Mouse (Mus musculus) ES-CJ7 (cell line): ENCODE measurements at regions not wholly inside any gene's neighbourhood (a gene's known extent, or its start where the extent isn't known, plus 50 kb on each side); places are given as distances from the start of the nearest gene placed in this dataset.
"Not testable (repeated sequence)": the region's sequence is repeated elsewhere in the genome, so short reads cannot be mapped to it uniquely, and the experiment has no call there.

Experiments
- DNase-seq: peaks from one replicate; pipeline ENCODE4 v3.0.0; 2011; ENCODE audit warnings: low read depth, low spot score

GRCm38 (mm10) chr6:68977959-68978358 lies 1442.4 kb upstream of the Tacstd2 start:
- DNase-seq, result no peak

DNA sequence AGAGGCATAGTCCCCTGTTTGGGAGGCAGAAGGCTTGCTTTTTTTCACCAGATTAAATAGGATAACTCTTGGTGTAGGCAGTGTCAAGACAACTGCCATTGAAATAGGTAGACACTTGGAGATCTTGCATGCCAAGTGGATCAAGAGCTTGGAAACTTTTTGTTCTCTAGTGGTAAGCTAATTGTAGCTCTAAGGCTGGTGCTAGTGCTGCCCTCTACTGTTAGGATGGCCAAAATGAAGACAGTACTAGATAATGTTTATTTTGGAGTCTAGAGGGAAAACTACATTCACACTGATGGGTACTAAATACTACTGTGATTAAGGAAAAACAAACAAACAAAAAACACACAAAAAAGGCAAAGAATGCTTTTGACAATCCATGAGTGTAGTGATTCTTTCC lies 1428.4 kb upstream of the Tacstd2 start:
- DNase-seq, result peak; percentile 17

DNA sequence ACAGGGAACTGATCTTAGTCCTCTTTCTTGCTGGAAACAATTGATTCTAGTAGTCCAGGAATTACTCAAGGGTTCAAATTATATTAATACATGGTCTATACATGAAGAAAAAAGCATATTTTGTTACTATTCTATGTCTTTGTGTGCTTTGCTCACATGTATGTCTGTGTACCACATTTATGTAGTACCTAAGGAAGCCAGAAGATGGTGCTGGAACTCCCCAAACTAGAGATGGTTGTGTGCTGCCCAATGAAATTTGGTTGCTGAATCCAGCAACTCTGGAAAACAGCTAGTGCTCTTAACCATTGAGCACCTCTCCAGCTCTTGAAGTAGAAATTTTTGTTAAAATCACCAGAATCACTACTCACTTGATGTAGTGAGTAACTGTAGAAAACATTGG lies 1402.5 kb upstream of the Tacstd2 start:
- DNase-seq, result peak; percentile 34

- DNase-seq, result peak; percentile 25
These were observed 1396.3 kb upstream of the Tacstd2 start for GRCm38 (mm10) chr6:68931860-68932259.

DNA sequence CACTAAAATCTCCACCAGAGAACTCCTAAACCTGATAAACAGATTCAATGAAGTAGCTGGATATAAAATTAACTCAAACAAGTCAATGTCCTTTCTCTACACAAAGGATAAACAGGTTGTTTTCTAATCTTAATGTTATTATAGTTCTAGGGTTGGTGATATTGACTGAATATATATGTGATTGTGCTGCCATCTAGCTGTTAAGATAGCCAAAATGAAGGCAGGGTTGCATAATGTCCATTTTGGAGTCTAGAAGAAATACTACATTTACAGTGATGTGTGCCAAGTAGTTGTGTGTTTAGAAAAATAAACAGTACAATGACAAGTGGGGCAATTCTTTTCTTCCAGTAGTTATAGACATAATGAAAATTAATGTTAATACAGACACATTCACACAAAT lies 1379.9 kb upstream of the Tacstd2 start:
- peak; percentile 3 for DNase-seq

- DNase-seq, result no peak
These were observed 1348.5 kb upstream of the Tacstd2 start for GRCm38 (mm10) chr6:68884130-68884529.

DNA sequence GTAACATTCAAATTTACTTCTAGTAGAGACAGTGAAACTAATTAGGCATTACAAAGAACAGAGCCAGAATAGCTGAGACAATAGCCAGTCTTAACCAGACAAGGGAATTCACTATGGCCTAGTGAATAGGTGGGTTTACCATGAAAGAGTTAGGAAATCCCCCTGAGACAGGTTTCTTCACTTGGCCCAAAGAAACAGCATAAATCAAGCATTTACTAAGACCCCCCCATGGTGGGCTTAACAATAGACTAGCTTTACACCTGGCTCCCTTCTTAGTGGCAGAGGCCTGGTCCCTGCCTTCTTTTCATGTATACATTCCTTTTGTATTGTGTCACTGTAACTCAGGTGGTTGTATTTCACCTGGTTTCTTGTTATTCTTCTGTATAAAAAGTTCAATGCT lies 1317.2 kb upstream of the Tacstd2 start:
- DNase-seq, result peak; percentile 92

DNA sequence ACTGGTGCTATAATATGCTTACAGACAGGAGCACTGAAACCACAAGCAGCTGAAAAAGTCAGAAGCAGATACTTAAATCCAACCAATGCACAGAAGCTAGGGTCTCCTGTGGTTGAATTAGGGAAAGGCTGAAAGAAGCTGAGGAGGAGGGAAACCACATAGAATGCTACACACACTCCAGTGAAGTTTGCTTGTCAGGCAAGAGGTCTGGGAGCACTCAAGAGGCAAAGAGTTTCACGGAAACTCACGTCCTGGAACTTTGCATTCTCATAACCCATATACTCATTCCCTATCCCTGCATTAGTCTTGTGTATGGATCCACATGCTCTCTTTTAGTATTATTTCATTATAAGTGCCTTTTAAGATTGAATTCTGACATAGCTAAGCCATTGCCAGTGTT lies 1316.7 kb upstream of the Tacstd2 start:
- peak; percentile 42 for DNase-seq

- DNase-seq, result no peak
These were observed 1299.6 kb upstream of the Tacstd2 start for GRCm38 (mm10) chr6:68835186-68835585.

DNA sequence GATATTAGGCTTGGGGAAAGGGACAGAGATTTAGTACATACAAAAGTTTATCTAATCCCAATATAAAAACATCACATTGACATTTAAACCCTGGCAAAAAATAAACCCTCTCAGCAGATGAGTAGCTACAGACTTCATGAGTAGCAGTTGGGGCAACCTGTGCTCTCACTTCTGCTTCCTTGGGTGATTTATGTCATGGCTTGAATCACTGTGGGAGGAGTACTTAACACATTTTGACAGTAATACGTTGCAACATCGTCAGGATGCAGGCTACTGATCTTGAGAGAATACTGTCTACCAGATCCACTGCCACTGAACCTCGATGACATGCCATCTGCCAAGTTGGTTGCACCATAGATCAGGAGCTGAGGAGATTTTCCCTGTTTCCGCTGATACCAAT lies 1299.0 kb upstream of the Tacstd2 start:
- no peak for DNase-seq

- DNase-seq, result not testable (repeated sequence)
These were observed 1292.9 kb upstream of the Tacstd2 start for GRCm38 (mm10) chr6:68828460-68828859.

DNA sequence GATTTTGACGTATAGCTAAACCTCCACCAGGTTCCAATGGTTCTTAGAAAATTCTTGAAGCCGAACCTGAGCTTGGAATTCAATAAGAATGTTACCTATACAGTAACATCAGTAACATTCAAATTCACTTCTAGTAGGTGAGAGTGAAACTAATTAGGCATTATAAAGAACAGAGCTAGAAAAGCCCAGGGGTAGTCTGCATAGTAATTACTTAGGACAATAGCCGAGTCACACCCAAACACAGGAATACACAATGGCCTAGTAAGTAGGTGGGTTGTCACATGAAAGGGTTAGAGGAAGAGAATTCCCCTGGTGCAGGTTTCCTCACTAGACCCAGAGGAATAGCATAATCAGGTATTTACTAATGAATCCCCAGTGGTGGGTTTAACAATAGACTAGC lies 1277.8 kb upstream of the Tacstd2 start:
- DNase-seq, result peak; percentile 80

DNA sequence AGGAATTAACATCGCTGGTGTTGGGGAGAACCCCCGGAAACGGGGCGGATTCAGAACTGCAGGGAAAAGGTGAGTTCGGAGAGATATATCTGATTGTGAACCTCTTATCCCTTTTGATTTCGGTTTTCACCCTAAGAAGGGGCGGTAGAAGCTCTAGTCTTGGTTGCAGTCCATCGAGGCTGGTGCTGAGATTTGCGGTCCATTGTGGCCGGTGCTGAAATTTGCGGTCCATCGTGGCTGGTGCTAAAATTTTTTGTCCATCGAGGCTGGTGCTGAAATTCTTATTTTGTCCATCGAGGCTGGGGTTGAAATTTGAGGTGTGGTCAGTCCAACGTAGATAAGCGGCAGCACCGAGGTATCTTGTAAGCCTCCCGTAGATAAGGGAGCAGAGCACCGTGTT lies 1263.6 kb upstream of the Tacstd2 start:
- peak; percentile 29 for DNase-seq

DNA sequence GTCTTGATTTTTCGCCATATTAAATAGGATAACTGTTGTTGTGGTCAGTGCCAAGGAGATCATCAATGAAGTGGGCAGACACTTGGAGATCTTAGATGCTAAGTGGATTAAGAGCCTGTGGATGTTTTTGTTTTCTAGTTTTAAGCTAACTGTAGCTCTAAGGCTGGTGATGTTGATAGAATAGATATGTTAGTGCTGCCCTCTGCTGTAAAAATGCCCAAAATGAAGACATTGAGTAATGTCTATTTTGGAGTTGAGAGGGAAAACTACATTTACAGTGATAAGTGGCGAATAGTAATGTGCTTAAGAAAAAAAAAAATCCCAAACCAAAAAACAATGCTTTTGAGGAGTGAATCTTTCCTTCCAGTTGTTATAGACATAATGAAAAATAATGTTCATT lies 1235.9 kb upstream of the Tacstd2 start:
- DNase-seq, result no peak

GRCm38 (mm10) chr6:68750451-68750850 lies 1214.9 kb upstream of the Tacstd2 start:
- no peak for DNase-seq

- DNase-seq, result no peak
These were observed 1214.1 kb upstream of the Tacstd2 start for GRCm38 (mm10) chr6:68749699-68750098.

GRCm38 (mm10) chr6:68738573-68738972 lies 1203.0 kb upstream of the Tacstd2 start:
- DNase-seq, result no peak

- no peak for DNase-seq
These were observed 1201.1 kb upstream of the Tacstd2 start for GRCm38 (mm10) chr6:68736647-68737046.

DNA sequence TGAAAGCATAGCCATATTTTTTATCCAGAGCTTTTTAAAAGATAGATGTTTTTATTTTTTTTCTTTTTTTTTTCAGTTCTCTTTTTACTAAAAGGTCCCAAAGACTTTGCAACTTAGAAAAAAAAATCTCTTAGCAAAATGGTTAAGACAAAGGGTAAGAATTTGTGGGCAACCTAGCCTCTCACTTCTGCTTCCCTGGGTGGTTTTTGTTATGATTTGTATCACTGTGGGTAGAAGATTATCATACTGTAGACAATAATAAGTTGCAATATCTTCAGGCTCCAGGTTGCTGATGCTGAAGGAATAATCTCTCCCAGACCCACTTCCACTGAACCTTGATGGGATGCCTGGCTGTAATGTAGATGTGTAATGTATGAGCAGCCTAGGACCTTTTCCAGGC lies 1200.5 kb upstream of the Tacstd2 start:
- DNase-seq, result no peak

DNA sequence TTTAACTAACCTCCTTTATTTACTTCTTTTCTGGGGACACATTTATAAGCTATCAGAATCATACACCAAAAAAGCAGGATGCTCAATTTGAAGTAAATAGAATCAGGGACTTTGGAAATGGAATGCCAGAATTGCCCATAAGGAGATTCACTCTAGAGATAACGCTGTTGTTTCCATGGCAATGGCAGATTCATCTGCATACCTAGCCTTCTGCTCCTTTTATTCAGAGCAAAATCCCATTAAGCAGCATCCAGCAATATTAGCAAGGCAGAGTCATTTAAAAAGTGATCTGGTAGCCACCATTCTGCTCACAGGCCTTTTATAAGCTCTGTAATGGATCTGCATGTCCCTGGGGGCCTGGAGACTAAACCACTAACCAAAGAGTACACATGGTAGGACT lies 1175.5 kb upstream of the Tacstd2 start:
- not testable (repeated sequence) for DNase-seq

- not testable (repeated sequence) for DNase-seq
These were observed 1168.8 kb upstream of the Tacstd2 start for GRCm38 (mm10) chr6:68704291-68704800.

GRCm38 (mm10) chr6:68680792-68681110 lies 1145.2 kb upstream of the Tacstd2 start:
- not testable (repeated sequence) for DNase-seq

GRCm38 (mm10) chr6:68680099-68680791 lies 1144.6 kb upstream of the Tacstd2 start:
- DNase-seq, result no peak

- peak; percentile 72 for DNase-seq
These were observed 1132.8 kb upstream of the Tacstd2 start for GRCm38 (mm10) chr6:68668433-68668832.
